Mouse (Mus musculus): ENCODE results near the gene Hydin.

- TF ChIP-seq EP300 (IDR thresholded peaks at IDR 0.05; ENCODE audit: insufficient read depth, low read depth, low read length) (no peak), POLR2A (IDR thresholded peaks at IDR 0.05; ENCODE audit: insufficient read depth, low read depth, low read length) (no peak), CTCF (IDR thresholded peaks at IDR 0.05) (no peak)
Observed at GRCm38 (mm10) chr8:110402311-110402710, 135.5 kb downstream of the Hydin start.
